Mouse (Mus musculus) midbrain, embryonic 15.5 days (tissue): ENCODE measurements around the gene Gm17581. TPM values are rescaled to one million over a fixed set of nuclear protein-coding genes. Genes with fewer than 3 reads are reported as not detected.

Experiments
- ATAC-seq: fragments of 200-750 bp; cut with Nextera tagmentation; replicated peaks from 2 replicates; pipeline ENCODE4 v1.8.0; 2017; ENCODE audit warnings: moderate TSS enrichment
- H3K27ac ChIP-seq: fragments of 300-500 bp; sonication (generic); 2 replicates; pipeline ENCODE4 v1.5.1; 2015; ENCODE audit warnings: mild to moderate bottlenecking, inconsistent platforms
- H3K27me3 ChIP-seq: fragments of 300-500 bp; sonication (generic); replicated peaks from 2 replicates; pipeline ENCODE4 v1.6.1; 2015; ENCODE audit warnings: inconsistent platforms
- H3K36me3 ChIP-seq: fragments of 300-500 bp; sonication (generic); replicated peaks from 2 replicates; pipeline ENCODE4 v1.6.1; 2015; ENCODE audit warnings: inconsistent platforms
- H3K4me1 ChIP-seq: fragments of 300-500 bp; sonication (generic); 2 replicates; pipeline ENCODE4 v1.6.1; 2015; ENCODE audit warnings: inconsistent platforms
- H3K4me2 ChIP-seq: fragments of 300-500 bp; sonication (generic); 2 replicates; pipeline ENCODE4 v1.6.1; 2015; ENCODE audit warnings: inconsistent platforms, mild to moderate bottlenecking, moderate library complexity
- H3K4me3 ChIP-seq: fragments of 300-500 bp; sonication (generic); 2 replicates; pipeline ENCODE4 v1.5.1; 2015; ENCODE audit warnings: mild to moderate bottlenecking, inconsistent platforms
- H3K9ac ChIP-seq: fragments of 300-500 bp; sonication (generic); 2 replicates; pipeline ENCODE4 v1.6.1; 2015; ENCODE audit warnings: mild to moderate bottlenecking, inconsistent platforms
- H3K9me3 ChIP-seq: fragments of 300-500 bp; sonication (generic); 2 replicates; pipeline ENCODE4 v1.6.1; 2016; ENCODE audit warnings: inconsistent platforms
- WGBS: fragments of 180-500 bp; shearing (Covaris S2); methylation state at CpG from one replicate; pipeline ENCODE4 v1.1.7; 2015; ENCODE audit warnings: mixed read lengths; 5-methylcytosine and 5-hydroxymethylcytosine counted together
- polyA plus RNA-seq: library from polyadenylated mRNA; unstranded; fragments of >200 nt; fragmentation: Nextera tagmentation; extraction: Ambion mirVana; gene quantifications from 2 replicates; pipeline ENCODE4 v1.2.1, GENCODE M21; 2015

Gm17581 gene
- polyA plus RNA-seq, 1 experiment from 2014 or later, result not detected

DNA sequence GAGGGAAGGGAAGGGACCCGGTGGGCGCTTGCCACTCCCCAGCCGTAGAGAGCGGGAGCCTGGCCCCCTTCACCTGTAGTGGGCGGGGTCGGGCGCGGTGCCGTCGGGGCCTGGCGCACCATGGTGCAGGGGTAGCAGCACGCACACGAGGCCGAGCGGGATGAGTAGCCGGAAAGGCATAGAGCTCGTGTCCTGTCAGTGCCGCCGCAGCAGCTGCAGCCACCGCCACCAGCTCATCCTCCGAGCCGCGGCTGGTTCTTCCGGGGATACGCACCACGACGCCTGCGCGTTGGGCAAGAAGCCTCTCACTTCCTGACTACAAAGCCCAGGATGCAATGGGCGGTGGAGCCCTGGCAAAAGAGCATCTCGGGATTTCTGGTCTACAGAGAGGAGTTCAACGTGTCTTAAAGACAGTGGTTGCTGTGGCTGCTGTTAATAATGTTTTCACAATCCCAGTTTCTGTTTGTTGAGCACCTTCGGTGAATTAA is 6.5 kb downstream of the Gm17581 start, which contains the start of gene Edem2:
TSS of gene Edem2 (minus strand) at position 318 of the 488 bp plus-strand sequence.
- Histone ChIP-seq H3K9me3 (no peaks in the 10 kb centered on the region), H3K4me3 (peak within 1 kb of the TSS; percentile 85), H3K27me3 (no peaks in the 10 kb centered on the region), H3K4me1 (peaks cover 16% of the 10 kb centered on the region), H3K4me2 (peak within 1 kb of the TSS; percentile 83), H3K27ac (peak within 1 kb of the TSS; percentile 71), H3K9ac (peak within 1 kb of the TSS; percentile 83), H3K36me3 (0 out of 2 replicates have a peak, but pooled peaks cover 5% of the 10 kb centered on the region)
- ATAC-seq, result peak; percentile 97
- under 1% methylated on average over 33 of the region's 33 CpGs for WGBS

DNA sequence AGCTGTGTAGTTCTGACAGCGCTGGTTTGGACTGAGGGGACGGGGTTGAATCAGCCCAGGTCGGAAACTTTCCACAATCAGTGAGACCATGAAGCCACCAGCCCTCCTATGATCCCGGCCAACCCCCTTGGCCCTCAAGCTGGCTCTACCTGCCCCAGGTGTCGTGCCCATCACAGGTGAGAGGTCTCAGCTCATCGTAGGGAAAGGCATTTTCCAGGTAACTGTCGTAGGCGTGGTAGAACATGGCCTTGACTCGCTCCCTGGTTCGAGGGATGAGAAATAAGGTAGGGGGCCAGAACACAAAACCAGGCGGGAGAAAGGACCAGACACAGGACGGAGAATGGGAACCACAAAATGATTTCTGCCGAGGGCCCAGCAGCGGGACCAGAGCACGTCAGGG is 6.9 kb downstream of the Gm17581 start:
- Histone ChIP-seq H3K9ac (peak overlapping the region; percentile 83), H3K9me3 (no peaks in the 10 kb centered on the region), H3K27me3 (no peaks in the 10 kb centered on the region), H3K4me3 (peak overlapping the region; percentile 85), H3K4me1 (peaks cover 16% of the 10 kb centered on the region), H3K27ac (peak overlapping the region; percentile 71; the same call in 1 of the 2 replicates), H3K36me3 (0 out of 2 replicates have a peak, but pooled peaks cover 5% of the 10 kb centered on the region), H3K4me2 (peak overlapping the region; percentile 83)
- peak; percentile 58 for ATAC-seq
- 4% methylated on average over 15 of the region's 15 CpGs for WGBS

DNA sequence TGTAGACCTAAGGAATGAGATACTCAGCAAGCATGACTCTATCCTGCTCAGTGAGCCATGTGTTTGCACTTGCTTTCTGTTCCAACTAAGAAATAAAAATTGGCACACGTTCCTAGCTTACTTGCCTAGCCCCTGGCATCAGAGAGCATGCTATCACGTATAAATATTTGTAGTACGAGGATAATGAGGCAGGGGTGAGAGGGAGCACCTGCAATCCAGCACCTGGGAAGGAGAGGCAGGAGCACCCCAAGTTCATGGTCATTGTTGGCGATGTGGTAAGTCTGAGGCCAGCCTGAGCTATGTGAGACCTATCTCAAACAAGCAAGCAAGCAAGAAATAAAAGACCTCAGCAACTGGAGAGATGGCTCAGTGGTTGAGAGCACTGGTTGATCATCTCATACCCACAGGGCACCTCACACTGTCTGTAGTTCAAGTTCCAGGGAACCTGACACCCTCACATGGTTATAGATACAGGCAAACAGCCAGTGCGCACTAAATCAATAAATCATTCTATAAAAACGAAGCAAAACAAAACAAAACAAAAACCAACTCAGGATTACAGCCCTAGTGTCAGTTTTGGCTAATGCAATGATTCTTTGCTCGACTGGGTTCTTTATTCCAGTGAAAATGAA is 7.8 kb downstream of the Gm17581 start:
- Histone ChIP-seq H3K4me3 (peak overlapping the region; percentile 85; the same call in 1 of the 2 replicates), H3K27ac (no peak overlapping the region), H3K27me3 (no peaks in the 10 kb centered on the region), H3K4me1 (peaks cover 16% of the 10 kb centered on the region), H3K9me3 (no peaks in the 10 kb centered on the region), H3K36me3 (0 out of 2 replicates have a peak, but pooled peaks cover 9% of the 10 kb centered on the region), H3K9ac (no peak overlapping the region), H3K4me2 (peak overlapping the region; percentile 83)
- no peak for ATAC-seq
- WGBS, result 86% methylated on average over 7 of the region's 7 CpGs

DNA sequence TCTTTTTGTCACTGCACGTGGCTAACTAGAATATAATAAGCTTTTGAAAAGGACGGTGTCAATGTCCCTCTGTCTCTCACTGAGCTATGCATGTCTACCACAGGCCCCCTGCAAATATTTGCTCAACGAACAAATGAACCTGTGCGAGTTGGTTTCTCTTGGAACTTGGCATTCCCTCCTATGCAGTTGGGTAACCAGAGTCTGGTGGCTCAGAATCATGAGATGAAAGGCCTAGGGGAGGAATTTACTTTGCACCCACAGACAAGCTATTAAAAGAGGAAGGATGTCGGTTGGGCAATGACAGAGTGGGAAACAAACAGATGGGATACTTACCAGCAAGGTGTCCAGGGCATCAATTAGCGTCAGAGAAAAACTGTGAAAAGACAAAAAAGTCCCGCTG is 9.4 kb downstream of the Gm17581 start:
- ATAC-seq, result no peak
- Histone ChIP-seq H3K9ac (no peak overlapping the region), H3K27me3 (no peaks in the 10 kb centered on the region), H3K4me1 (peaks cover 16% of the 10 kb centered on the region), H3K9me3 (no peaks in the 10 kb centered on the region), H3K36me3 (peaks cover 16% of the 10 kb centered on the region), H3K4me2 (no peak overlapping the region), H3K4me3 (no peak overlapping the region), H3K27ac (no peak overlapping the region)
- 87% methylated on average over 7 of the region's 7 CpGs for WGBS

DNA sequence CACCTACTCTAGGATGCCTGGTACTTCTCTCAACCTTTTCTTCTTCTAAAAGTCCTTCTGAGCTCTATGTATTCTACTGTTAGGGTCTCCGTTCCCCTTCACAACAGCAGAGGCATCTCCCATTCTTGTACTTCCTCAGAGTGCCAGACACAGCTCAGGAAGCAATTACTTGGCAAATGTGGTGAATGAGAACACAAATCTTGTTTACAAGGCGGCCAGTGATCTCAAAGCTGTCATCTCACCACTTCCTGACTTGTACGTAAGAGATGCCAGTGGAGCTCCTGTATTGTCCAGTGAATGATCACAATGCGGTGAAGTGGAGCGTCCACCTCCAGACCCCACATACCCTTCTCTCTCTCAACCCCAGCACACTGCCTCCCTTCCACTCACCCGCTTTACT is 11.1 kb downstream of the Gm17581 start:
- Histone ChIP-seq H3K4me3 (no peak overlapping the region), H3K27ac (no peak overlapping the region), H3K36me3 (peaks cover 16% of the 10 kb centered on the region), H3K4me1 (peaks cover 13% of the 10 kb centered on the region), H3K9me3 (no peaks in the 10 kb centered on the region), H3K4me2 (no peak overlapping the region), H3K27me3 (no peaks in the 10 kb centered on the region), H3K9ac (no peak overlapping the region)
- ATAC-seq, result no peak
- 90% methylated on average over 6 of the region's 6 CpGs for WGBS

DNA sequence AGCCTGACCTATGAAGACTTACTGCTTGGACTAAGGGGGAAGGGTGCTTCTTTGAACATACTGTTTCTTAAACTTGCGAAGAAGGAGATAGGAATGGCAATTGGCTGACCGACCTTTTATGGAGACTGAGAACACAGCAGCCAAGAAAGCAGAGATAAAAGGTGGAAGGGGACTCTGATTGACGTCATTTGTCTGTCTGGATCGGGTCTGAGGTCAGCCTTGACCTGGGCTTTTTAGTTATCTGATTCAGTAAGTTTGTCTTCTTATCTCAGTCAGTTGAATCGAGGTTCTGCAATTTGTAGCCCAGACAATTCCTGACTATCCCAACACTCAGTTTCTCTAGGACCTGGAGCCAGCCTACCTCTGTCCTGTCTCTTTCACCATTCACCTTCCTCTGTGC is 11.6 kb downstream of the Gm17581 start:
- Histone ChIP-seq H3K27me3 (no peaks in the 10 kb centered on the region), H3K4me2 (no peak overlapping the region), H3K9ac (no peak overlapping the region), H3K4me3 (no peak overlapping the region), H3K36me3 (peaks cover 21% of the 10 kb centered on the region), H3K9me3 (no peaks in the 10 kb centered on the region), H3K27ac (no peak overlapping the region), H3K4me1 (peaks cover 11% of the 10 kb centered on the region)
- ATAC-seq, result no peak
- 87% methylated on average over 5 of the region's 5 CpGs for WGBS

DNA sequence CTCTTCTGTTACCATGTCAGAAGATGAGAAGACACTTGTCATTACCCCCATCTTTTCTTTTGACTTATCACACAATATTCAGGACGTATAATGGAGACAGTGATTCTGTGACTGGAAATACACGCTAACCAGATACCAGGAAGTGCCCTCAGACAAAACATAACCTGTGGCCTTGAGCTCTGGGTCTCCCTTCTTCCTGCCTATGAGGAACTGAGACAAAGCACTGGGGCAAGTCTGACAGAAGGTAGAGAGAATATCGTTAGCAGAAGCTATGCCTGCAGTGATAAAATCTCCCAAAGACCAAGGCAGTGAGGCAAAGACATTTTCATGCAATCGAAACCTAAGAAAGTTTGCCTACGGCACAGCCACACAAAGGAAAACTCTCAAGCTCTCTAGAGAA is 15.1 kb downstream of the Gm17581 start:
- no peak overlapping the region for H3K4me3 ChIP-seq
- no peak overlapping the region for H3K27ac ChIP-seq
- peaks cover 37% of the 10 kb centered on the region for H3K36me3 ChIP-seq
- no peak overlapping the region for H3K9ac ChIP-seq
- H3K4me2 ChIP-seq, result no peak overlapping the region
- no peak for ATAC-seq
- H3K4me1 ChIP-seq, result no peaks in the 10 kb centered on the region
- no peaks in the 10 kb centered on the region for H3K9me3 ChIP-seq
- no peaks in the 10 kb centered on the region for H3K27me3 ChIP-seq
- WGBS, result 91% methylated on average over 5 of the region's 5 CpGs

DNA sequence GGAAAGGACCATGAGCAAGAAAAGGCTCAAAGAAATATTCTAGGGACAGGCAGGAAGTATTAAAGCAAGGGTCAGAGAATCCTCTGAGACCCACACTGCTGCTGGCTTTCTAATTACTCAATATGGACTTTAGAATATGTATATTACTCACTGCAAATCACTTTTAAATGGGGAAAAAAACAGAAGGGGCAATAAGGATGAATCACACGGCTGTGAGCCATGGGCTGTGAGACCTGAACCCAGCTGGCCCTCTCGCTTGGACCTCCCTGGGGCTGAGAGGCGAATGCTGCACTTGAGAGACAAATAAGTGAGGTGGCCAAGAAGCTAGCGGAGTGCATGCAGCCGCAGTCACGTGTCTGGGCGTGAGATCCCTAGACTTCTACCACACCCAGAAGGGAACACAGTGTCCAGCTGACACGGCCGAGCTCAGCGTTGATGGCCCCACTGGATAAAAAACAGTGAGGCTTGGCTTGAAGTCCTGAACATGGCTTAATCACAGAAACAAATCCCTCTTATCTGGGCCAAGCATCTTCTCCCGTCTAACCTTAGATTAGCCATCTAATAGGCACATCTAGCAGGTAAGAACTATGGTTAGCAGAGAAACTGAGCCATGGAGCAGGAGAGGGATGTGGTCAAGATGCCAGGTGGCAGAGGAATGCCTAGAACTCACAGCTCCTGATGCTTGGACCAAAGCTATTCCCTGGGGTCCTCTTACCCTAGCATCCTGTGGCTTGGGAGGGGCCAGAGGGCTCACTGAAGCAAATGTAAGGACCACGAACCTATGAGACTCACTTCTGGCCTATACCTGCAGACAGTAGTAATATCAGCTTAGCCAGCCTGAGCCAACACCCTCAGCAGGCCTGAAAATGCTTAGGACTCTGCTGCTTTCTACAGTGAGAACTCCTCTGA is 18.3 kb downstream of the Gm17581 start:
- no peak overlapping the region for H3K4me2 ChIP-seq
- H3K4me1 ChIP-seq, result no peaks in the 10 kb centered on the region
- H3K27ac ChIP-seq, result no peak overlapping the region
- WGBS, result 87% methylated on average over 12 of the region's 12 CpGs
- H3K36me3 ChIP-seq, result peaks cover 29% of the 10 kb centered on the region
- H3K9me3 ChIP-seq, result no peaks in the 10 kb centered on the region
- no peak overlapping the region for H3K4me3 ChIP-seq
- no peak overlapping the region for H3K9ac ChIP-seq
- no peaks in the 10 kb centered on the region for H3K27me3 ChIP-seq
- ATAC-seq, result no peak

DNA sequence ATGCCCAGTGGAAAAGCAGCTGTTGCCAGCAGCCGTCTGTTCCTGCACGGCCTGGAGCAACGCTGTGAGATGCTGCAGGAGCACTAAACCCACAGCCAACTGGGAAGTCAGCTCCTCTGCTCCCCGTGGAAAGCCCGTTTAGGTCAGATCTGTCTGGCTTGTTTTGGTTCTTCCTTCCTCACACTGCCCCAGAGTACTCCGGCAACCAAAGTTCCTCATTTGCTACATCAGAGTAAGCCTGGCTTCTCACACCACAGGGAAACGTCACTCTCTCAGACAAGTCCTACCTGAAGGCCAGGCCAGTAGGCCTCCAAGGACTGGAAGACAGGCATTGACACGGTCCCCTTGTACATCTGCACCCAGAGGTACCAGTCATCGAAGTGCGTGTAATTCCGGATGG is 25.1 kb downstream of the Gm17581 start:
- no peak for ATAC-seq
- H3K9me3 ChIP-seq, result no peaks in the 10 kb centered on the region

DNA sequence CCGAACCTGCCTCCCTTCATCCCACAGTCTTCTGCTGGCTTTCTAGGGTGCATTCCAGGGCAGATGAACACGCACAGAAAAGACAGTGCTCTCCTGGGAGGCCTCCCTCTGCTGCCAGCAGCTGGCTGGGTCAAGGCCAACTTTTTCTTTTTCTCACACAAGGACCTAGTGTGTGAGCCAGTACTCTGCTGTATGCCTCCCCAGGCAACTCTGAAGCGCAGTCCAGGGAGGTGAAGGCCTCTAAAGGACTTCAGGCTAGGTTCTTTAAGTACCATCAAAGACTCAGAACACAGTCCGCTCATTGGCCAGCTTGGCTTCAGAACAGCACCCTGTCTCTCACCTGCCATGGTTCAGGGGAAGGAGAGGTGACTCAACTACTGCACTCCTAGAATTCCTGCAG is 28.4 kb downstream of the Gm17581 start:
- no peak for ATAC-seq
- WGBS, result 86% methylated on average over 4 of the region's 4 CpGs

More for the DNA sequence above, 25.1 kb downstream of the Gm17581 start:
- no peak overlapping the region for H3K27ac ChIP-seq
- no peaks in the 10 kb centered on the region for H3K27me3 ChIP-seq
- no peak overlapping the region for H3K4me3 ChIP-seq
- H3K36me3 ChIP-seq, result peaks cover 40% of the 10 kb centered on the region
- no peak overlapping the region for H3K4me2 ChIP-seq
- H3K4me1 ChIP-seq, result no peaks in the 10 kb centered on the region
- 92% methylated on average over 11 of the region's 11 CpGs for WGBS
- no peak overlapping the region for H3K9ac ChIP-seq

DNA sequence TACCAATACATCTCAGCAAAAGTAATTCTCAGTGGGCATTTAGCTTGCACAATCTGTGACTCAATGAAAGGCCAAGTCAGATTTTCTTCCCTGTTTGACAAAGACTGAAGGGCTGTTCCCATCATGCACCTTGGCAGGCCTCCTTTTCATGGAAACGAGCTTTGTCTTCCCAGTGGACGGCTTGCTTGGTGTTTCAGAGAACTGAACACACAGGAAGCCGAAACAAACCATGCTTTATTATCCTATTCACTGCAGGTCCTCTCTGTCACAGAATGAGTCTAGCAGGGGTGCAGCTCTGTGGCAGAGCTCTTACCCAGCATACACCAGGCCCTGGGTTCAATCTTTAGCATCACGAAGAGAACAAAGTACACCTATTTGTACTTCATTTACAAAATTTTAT is 32.0 kb downstream of the Gm17581 start:
- Histone ChIP-seq H3K36me3 (peaks cover 34% of the 10 kb centered on the region; the same call in 1 of the 2 replicates), H3K9me3 (no peaks in the 10 kb centered on the region), H3K4me3 (no peak overlapping the region), H3K9ac (no peak overlapping the region), H3K4me2 (no peak overlapping the region), H3K27ac (no peak overlapping the region), H3K4me1 (no peaks in the 10 kb centered on the region), H3K27me3 (no peaks in the 10 kb centered on the region)
- no peak for ATAC-seq
- WGBS, result 11% methylated on average over 4 of the region's 4 CpGs

More for the DNA sequence above, 28.4 kb downstream of the Gm17581 start:
- Histone ChIP-seq H3K27me3 (no peaks in the 10 kb centered on the region), H3K4me3 (no peak overlapping the region), H3K36me3 (peaks cover 45% of the 10 kb centered on the region; the same call in 1 of the 2 replicates), H3K4me1 (no peaks in the 10 kb centered on the region), H3K9me3 (no peaks in the 10 kb centered on the region), H3K9ac (no peak overlapping the region), H3K4me2 (no peak overlapping the region), H3K27ac (no peak overlapping the region)

DNA sequence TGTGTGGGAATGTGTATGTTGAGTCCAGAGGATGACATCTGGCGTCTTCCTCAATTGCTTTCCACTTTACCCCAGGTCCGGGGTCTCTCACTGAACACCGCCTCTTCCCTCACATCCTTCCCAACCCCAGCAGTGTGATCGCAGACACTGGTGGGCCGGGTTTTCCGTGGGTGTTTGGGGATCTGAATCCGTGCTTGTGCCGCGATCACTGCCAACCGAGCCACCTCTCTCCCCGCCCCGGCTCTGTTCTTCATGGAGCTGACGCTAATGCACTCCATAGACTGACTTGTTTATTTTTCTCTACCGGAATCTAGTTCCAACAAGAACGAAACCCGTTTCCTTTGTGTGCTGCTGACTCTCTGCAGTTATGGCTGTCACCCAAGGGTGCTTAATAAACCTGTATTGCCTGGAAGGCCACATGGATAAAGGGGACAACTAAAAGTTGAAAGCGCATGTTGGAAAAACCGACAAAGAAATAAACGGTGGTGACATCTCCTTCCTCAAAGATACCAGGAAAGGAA is 34.2 kb downstream of the Gm17581 start:
- WGBS, result 89% methylated on average over 19 of the region's 19 CpGs
- Histone ChIP-seq H3K9ac (no peak overlapping the region), H3K4me3 (no peak overlapping the region), H3K9me3 (no peaks in the 10 kb centered on the region), H3K27me3 (no peaks in the 10 kb centered on the region), H3K4me2 (no peak overlapping the region), H3K36me3 (peaks cover 25% of the 10 kb centered on the region; the same call in 1 of the 2 replicates), H3K27ac (no peak overlapping the region), H3K4me1 (no peaks in the 10 kb centered on the region)
- ATAC-seq, result no peak
